Mouse (Mus musculus): ENCODE measurements around the gene Prdm2. TPM values are rescaled to one million over a fixed set of nuclear protein-coding genes. Genes with fewer than 3 reads are reported as not detected.

Prdm2 gene
- polyA plus RNA-seq, 1 experiment = 0.59 TPM

- H3K27me3 ChIP-seq (ENCODE audit: control insufficient read depth) = no peaks in the 10 kb centered on the region
- peaks cover 26% of the 10 kb centered on the region for H3K36me3 ChIP-seq (ENCODE audit: control insufficient read depth)
- H3K4me3 ChIP-seq (replicated peaks) = no peak overlapping the region
- no peaks in the 10 kb centered on the region for H3K9me3 ChIP-seq (ENCODE audit: control insufficient read depth, low read length)
- 0 out of 2 replicates have a peak, but pooled peaks cover 2% of the 10 kb centered on the region for H3K4me1 ChIP-seq (ENCODE audit: control insufficient read depth)
- no peak for TF ChIP-seq TAL1 (IDR thresholded peaks at IDR 0.05; ENCODE audit: low read length)
- TF ChIP-seq GATA1 (IDR thresholded peaks at IDR 0.05; ENCODE audit: low read length) = no peak
Measured at GRCm38 (mm10) chr4:143170290-143170689, 42.5 kb downstream of the Prdm2 start.

GRCm38 (mm10) chr4:143168093-143168492, 44.7 kb downstream of the Prdm2 start:
- Histone ChIP-seq H3K4me1 (ENCODE audit: control insufficient read depth) (0 out of 2 replicates have a peak, but pooled peaks cover 2% of the 10 kb centered on the region), H3K9me3 (ENCODE audit: control insufficient read depth, low read length) (no peaks in the 10 kb centered on the region), H3K4me3 (replicated peaks) (no peak overlapping the region), H3K36me3 (ENCODE audit: control insufficient read depth) (peaks cover 30% of the 10 kb centered on the region), H3K27me3 (ENCODE audit: control insufficient read depth) (no peaks in the 10 kb centered on the region)
- TF ChIP-seq TAL1 (IDR thresholded peaks at IDR 0.05; ENCODE audit: low read length) (no peak), GATA1 (IDR thresholded peaks at IDR 0.05; ENCODE audit: low read length) (no peak)

GRCm38 (mm10) chr4:143161619-143162479, 50.9 kb downstream of the Prdm2 start:
- peaks cover 28% of the 10 kb centered on the region for H3K4me1 ChIP-seq (ENCODE audit: control insufficient read depth)
- H3K27me3 ChIP-seq (ENCODE audit: control insufficient read depth) = no peaks in the 10 kb centered on the region
- H3K9me3 ChIP-seq (ENCODE audit: control insufficient read depth, low read length) = no peaks in the 10 kb centered on the region
- TF ChIP-seq TAL1 (IDR thresholded peaks at IDR 0.05; ENCODE audit: low read length) = no peak
- TF ChIP-seq GATA1 (IDR thresholded peaks at IDR 0.05; ENCODE audit: low read length) = no peak
- peak overlapping the region; percentile 93 for H3K4me3 ChIP-seq (replicated peaks)
- peaks cover 32% of the 10 kb centered on the region for H3K36me3 ChIP-seq (ENCODE audit: control insufficient read depth)

DNA sequence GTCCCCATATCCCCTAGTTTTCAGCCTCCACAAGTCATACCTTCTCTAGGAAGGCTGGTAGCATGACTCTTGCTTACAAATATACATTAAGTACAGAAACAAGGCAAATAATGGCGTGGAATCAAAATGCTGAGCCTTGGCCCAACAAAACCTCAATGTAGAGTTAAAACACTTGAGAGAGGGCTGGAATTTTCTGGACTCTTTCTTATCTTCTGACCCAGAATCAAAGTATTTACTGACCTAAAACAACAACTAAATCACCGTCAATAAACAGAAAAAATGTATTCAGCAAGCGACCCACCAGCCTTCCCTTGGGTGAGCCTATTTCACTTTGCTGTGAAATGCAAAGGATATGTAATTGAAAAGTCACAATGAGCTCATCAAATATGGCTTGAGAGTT, 52.0 kb downstream of the Prdm2 start:
- TF ChIP-seq GATA1 (IDR thresholded peaks at IDR 0.05; ENCODE audit: low read length) (no peak), TAL1 (IDR thresholded peaks at IDR 0.05; ENCODE audit: low read length) (no peak)
- no peaks in the 10 kb centered on the region for H3K9me3 ChIP-seq (ENCODE audit: control insufficient read depth, low read length)
- H3K4me1 ChIP-seq (ENCODE audit: control insufficient read depth) = peaks cover 31% of the 10 kb centered on the region
- H3K27me3 ChIP-seq (ENCODE audit: control insufficient read depth) = no peaks in the 10 kb centered on the region
- peaks cover 35% of the 10 kb centered on the region for H3K36me3 ChIP-seq (ENCODE audit: control insufficient read depth)
- peak overlapping the region; percentile 93 for H3K4me3 ChIP-seq (replicated peaks)

DNA sequence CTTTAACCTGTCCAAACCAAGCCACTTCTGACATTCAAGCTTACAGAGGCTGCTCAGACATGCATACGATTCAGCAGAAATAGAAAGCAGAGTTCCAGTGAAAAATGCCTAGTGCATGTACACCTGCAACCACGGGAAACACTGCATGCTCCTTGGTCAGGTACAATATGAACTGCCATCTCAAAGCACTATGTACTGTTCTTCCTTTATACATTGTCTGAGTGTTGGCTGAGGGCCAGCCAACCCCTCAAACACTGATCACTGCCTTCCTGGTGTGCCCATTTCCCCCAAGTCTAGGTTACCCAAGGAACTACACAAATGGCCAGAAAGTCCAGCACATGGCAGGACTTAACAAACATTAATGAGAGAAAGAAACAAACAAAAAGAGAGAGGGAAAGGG, 53.5 kb downstream of the Prdm2 start:
- H3K27me3 ChIP-seq (ENCODE audit: control insufficient read depth) = no peaks in the 10 kb centered on the region
- no peak overlapping the region for H3K4me3 ChIP-seq (replicated peaks)
- TF ChIP-seq GATA1 (IDR thresholded peaks at IDR 0.05; ENCODE audit: low read length) = no peak
- TF ChIP-seq TAL1 (IDR thresholded peaks at IDR 0.05; ENCODE audit: low read length) = no peak
- H3K9me3 ChIP-seq (ENCODE audit: control insufficient read depth, low read length) = no peaks in the 10 kb centered on the region
- H3K36me3 ChIP-seq (ENCODE audit: control insufficient read depth) = peaks cover 32% of the 10 kb centered on the region
- peaks cover 30% of the 10 kb centered on the region for H3K4me1 ChIP-seq (ENCODE audit: control insufficient read depth)

DNA sequence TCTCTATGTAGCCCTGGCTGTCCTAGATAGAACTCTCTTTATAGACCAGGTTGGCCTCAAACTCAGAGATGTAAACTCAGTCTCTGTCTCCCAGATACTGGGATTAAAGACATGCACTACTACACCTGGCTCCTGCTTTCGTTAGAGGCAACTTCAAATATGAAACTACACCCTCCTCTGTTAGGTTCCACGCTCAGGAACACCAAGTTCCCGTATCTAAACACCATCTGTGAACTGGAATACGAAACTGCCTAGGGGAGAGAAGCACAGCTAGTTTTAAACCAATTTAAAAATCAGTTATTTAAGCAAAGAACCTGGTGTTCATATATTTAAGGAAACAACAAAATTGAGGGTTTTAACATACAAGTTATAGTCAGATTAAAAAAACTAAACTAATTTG, 56.9 kb downstream of the Prdm2 start:
- H3K9me3 ChIP-seq (ENCODE audit: control insufficient read depth, low read length) = no peaks in the 10 kb centered on the region
- H3K4me1 ChIP-seq (ENCODE audit: control insufficient read depth) = peaks cover 21% of the 10 kb centered on the region
- peaks cover 35% of the 10 kb centered on the region for H3K36me3 ChIP-seq (ENCODE audit: control insufficient read depth)
- no peak overlapping the region for H3K4me3 ChIP-seq (replicated peaks)
- TF ChIP-seq GATA1 (IDR thresholded peaks at IDR 0.05; ENCODE audit: low read length) = no peak
- no peak for TF ChIP-seq TAL1 (IDR thresholded peaks at IDR 0.05; ENCODE audit: low read length)
- no peaks in the 10 kb centered on the region for H3K27me3 ChIP-seq (ENCODE audit: control insufficient read depth)

DNA sequence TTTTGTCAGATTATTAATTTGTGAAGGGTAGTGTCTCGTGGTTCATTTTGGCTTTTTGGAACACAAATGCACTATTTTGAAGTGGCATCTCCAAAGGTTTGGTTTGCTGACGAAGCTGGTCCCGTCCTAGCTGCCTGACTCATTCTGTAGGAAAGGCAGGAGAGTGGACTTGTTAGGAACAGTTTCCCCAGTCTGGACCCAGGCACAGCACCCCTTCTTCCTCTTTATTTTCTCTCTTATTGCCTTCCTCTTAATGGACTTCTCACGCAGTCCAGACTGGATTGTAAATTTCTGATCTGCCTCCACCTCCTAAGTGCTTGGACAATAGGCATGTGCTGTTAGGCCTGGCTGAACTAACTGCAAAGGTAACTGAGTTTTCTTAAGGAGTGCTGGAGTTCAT, 57.8 kb downstream of the Prdm2 start:
- no peak for TF ChIP-seq GATA1 (IDR thresholded peaks at IDR 0.05; ENCODE audit: low read length)
- no peak for TF ChIP-seq TAL1 (IDR thresholded peaks at IDR 0.05; ENCODE audit: low read length)
- peaks cover 35% of the 10 kb centered on the region for H3K36me3 ChIP-seq (ENCODE audit: control insufficient read depth)
- H3K4me1 ChIP-seq (ENCODE audit: control insufficient read depth) = peaks cover 15% of the 10 kb centered on the region

GRCm38 (mm10) chr4:143154571-143154970, 58.2 kb downstream of the Prdm2 start:
- Histone ChIP-seq H3K4me3 (replicated peaks) (no peak overlapping the region), H3K36me3 (ENCODE audit: control insufficient read depth) (peaks cover 33% of the 10 kb centered on the region), H3K27me3 (ENCODE audit: control insufficient read depth) (no peaks in the 10 kb centered on the region), H3K9me3 (ENCODE audit: control insufficient read depth, low read length) (no peaks in the 10 kb centered on the region), H3K4me1 (ENCODE audit: control insufficient read depth) (peaks cover 12% of the 10 kb centered on the region)
- TF ChIP-seq GATA1 (IDR thresholded peaks at IDR 0.05; ENCODE audit: low read length) (no peak), TAL1 (IDR thresholded peaks at IDR 0.05; ENCODE audit: low read length) (no peak)

More for the DNA sequence above, 57.8 kb downstream of the Prdm2 start:
- Histone ChIP-seq H3K27me3 (ENCODE audit: control insufficient read depth) (no peaks in the 10 kb centered on the region), H3K4me3 (replicated peaks) (no peak overlapping the region), H3K9me3 (ENCODE audit: control insufficient read depth, low read length) (no peaks in the 10 kb centered on the region)

DNA sequence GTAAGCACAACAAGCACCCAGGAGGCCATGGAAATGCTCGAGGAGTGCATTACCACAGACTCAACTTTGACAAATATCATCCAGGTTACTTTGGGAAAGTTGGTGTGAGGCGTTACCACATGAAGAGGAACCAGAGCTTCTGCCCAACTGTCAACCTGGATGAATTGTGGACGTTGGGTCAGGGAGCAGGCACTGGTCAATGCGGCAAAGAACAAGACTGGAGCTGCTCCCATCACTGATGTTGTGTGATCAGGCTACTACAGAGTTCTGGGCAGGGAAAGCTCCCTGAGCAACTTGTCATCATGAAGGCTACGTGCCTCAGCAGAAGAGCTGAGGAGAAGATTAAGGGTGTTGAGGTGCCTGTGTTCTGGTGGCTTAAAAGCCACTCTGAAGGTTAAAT, 60.2 kb downstream of the Prdm2 start:
- Histone ChIP-seq H3K36me3 (ENCODE audit: control insufficient read depth) (peaks cover 19% of the 10 kb centered on the region), H3K4me3 (replicated peaks) (no peak overlapping the region), H3K27me3 (ENCODE audit: control insufficient read depth) (no peaks in the 10 kb centered on the region), H3K9me3 (ENCODE audit: control insufficient read depth, low read length) (no peaks in the 10 kb centered on the region), H3K4me1 (ENCODE audit: control insufficient read depth) (peaks cover 4% of the 10 kb centered on the region)
- TF ChIP-seq TAL1 (IDR thresholded peaks at IDR 0.05; ENCODE audit: low read length) (no peak), GATA1 (IDR thresholded peaks at IDR 0.05; ENCODE audit: low read length) (no peak)
